Mouse (Mus musculus) CH12.LX (cell line): Measurements from ENCODE around the gene Arhgef33.

Experiments
- BHLHE40 ChIP-seq: IDR thresholded peaks from 2 replicates; pipeline ENCODE4 v1.6.1; 2011; ENCODE audit warnings: mild to moderate bottlenecking, low read depth, low read length, improper control_type of control experiment
- CTCF ChIP-seq, 2 experiments: IDR thresholded peaks in 1 of 2; conservative IDR thresholded peaks in 1 of 2; 2 replicates each; pipeline ENCODE4 v1.5.1; 2011 to 2012; ENCODE audit warnings: low read depth in 2 of 2, low read length in 2 of 2, improper control_type of control experiment in 1 of 2, inconsistent platforms in 1 of 2, mild to moderate bottlenecking in 1 of 2, moderate library complexity in 1 of 2
- E2F4 ChIP-seq: IDR thresholded peaks from 2 replicates; pipeline ENCODE4 v1.6.1; 2011; ENCODE audit warnings: low read depth, low read length, improper control_type of control experiment; ENCODE audit not compliant: insufficient replicate concordance
- EP300 ChIP-seq: IDR thresholded peaks from 2 replicates; pipeline ENCODE4 v1.6.1; 2011; ENCODE audit warnings: low read length, improper control_type of control experiment
- JUND ChIP-seq: conservative IDR thresholded peaks from 2 replicates; pipeline ENCODE4 v1.6.1; 2011; ENCODE audit warnings: low read depth, low read length, improper control_type of control experiment
- MAZ ChIP-seq: IDR thresholded peaks from 2 replicates; pipeline ENCODE4 v1.6.1; 2012; ENCODE audit warnings: low read depth, mild to moderate bottlenecking, inconsistent platforms, low read length, improper control_type of control experiment, moderate library complexity
- MXI1 ChIP-seq: IDR thresholded peaks from 2 replicates; pipeline ENCODE4 v1.6.1; 2011; ENCODE audit warnings: mild to moderate bottlenecking, low read depth, low read length, improper control_type of control experiment
- POLR2A ChIP-seq: IDR thresholded peaks from 2 replicates; pipeline ENCODE4 v1.6.1; 2011; ENCODE audit warnings: low read depth, mild to moderate bottlenecking, improper control_type of control experiment, low read length
- RAD21 ChIP-seq: IDR thresholded peaks from 2 replicates; pipeline ENCODE4 v1.6.1; 2011; ENCODE audit warnings: low read depth, mild to moderate bottlenecking, low read length, improper control_type of control experiment, moderate library complexity
- SIN3A ChIP-seq: IDR thresholded peaks from 2 replicates; pipeline ENCODE4 v1.6.1; 2012; ENCODE audit warnings: low read length, improper control_type of control experiment, inconsistent platforms
- TCF12 ChIP-seq: IDR thresholded peaks from 2 replicates; pipeline ENCODE4 v1.6.1; 2014; ENCODE audit warnings: low read depth, mild to moderate bottlenecking, inconsistent platforms, low read length, improper control_type of control experiment
- USF1 ChIP-seq: IDR thresholded peaks from 2 replicates; pipeline ENCODE4 v1.6.1; 2014; ENCODE audit warnings: low read depth, mild to moderate bottlenecking, inconsistent platforms, low read length, improper control_type of control experiment
- ZKSCAN1 ChIP-seq: IDR thresholded peaks from 2 replicates; pipeline ENCODE4 v1.6.1; 2012; ENCODE audit warnings: low read depth, inconsistent platforms, low read length, improper control_type of control experiment, borderline replicate concordance
- ZNF384 ChIP-seq: IDR thresholded peaks from 2 replicates; pipeline ENCODE4 v1.6.1; 2012; ENCODE audit warnings: low read depth, low read length, improper control_type of control experiment, inconsistent platforms

- no peak for TF ChIP-seq EP300
- no peak for TF ChIP-seq CTCF (conservative IDR thresholded peaks at IDR 0.05 in 1 of 2, IDR thresholded peaks at IDR 0.05 in 1 of 2; ENCODE audit: low read depth in 2 of 2, low read length in 2 of 2)
- TF ChIP-seq BHLHE40 = no peak
- no peak for TF ChIP-seq USF1
- no peak for TF ChIP-seq SIN3A
- TF ChIP-seq JUND = no peak
- TF ChIP-seq TCF12 = no peak
- no peak for TF ChIP-seq ZNF384
- TF ChIP-seq E2F4 = no peak
- TF ChIP-seq ZKSCAN1 = no peak
- no peak for TF ChIP-seq POLR2A
- TF ChIP-seq MXI1 = no peak
- TF ChIP-seq MAZ = no peak
- no peak for TF ChIP-seq RAD21
Measured at GRCm38 (mm10) chr17:80307251-80307650, at the start of gene Arhgef33.
